Mouse (Mus musculus): ENCODE data around the gene Grm6. TPM values are rescaled to one million over a fixed set of nuclear protein-coding genes. Genes with fewer than 3 reads are reported as not detected.

Gene Grm6
- polyA plus RNA-seq, 1 experiment from 2014 or later: not detected

- 47% methylated on average over 2 of the region's 2 CpGs for WGBS
- no peak for ATAC-seq (ENCODE audit: low read depth)
- H3K4me3 ChIP-seq (ENCODE audit: low read length): no peak overlapping the region
- no peaks in the 10 kb centered on the region for H3K36me3 ChIP-seq (ENCODE audit: control insufficient read depth, insufficient read depth, low read length)
- H3K27ac ChIP-seq (ENCODE audit: low read length): no peak overlapping the region
- no peaks in the 10 kb centered on the region for H3K4me1 ChIP-seq (replicated peaks; ENCODE audit: control insufficient read depth, insufficient read depth, low read length)
- no peaks in the 10 kb centered on the region for H3K27me3 ChIP-seq (ENCODE audit: control insufficient read depth, insufficient read depth, low read depth, low read length)
- no peak overlapping the region for H3K4me2 ChIP-seq (ENCODE audit: low read depth, low read length)
- no peak overlapping the region for H3K9ac ChIP-seq (ENCODE audit: low read length)
- H3K9me3 ChIP-seq (ENCODE audit: control insufficient read depth, low read length): peaks cover 11% of the 10 kb centered on the region; the same call in 1 of the 2 replicates
Observed at GRCm38 (mm10) chr11:50892441-50892840, 42.0 kb downstream of the Grm6 start.

GRCm38 (mm10) chr11:50897359-50897758, 46.9 kb downstream of the Grm6 start:
- no peak overlapping the region for H3K4me3 ChIP-seq (ENCODE audit: low read length)
- no peaks in the 10 kb centered on the region for H3K27me3 ChIP-seq (ENCODE audit: control insufficient read depth, insufficient read depth, low read depth, low read length)
- WGBS: 67% methylated on average over 1 of the region's 1 CpGs
- no peaks in the 10 kb centered on the region for H3K4me1 ChIP-seq (replicated peaks; ENCODE audit: control insufficient read depth, insufficient read depth, low read length)
- H3K36me3 ChIP-seq (ENCODE audit: control insufficient read depth, insufficient read depth, low read length): peaks cover 33% of the 10 kb centered on the region
- ATAC-seq (ENCODE audit: low read depth): no peak
- H3K27ac ChIP-seq (ENCODE audit: low read length): no peak overlapping the region
- peaks cover 42% of the 10 kb centered on the region for H3K9me3 ChIP-seq (ENCODE audit: control insufficient read depth, low read length)
- no peak overlapping the region for H3K4me2 ChIP-seq (ENCODE audit: low read depth, low read length)
- H3K9ac ChIP-seq (ENCODE audit: low read length): no peak overlapping the region

DNA sequence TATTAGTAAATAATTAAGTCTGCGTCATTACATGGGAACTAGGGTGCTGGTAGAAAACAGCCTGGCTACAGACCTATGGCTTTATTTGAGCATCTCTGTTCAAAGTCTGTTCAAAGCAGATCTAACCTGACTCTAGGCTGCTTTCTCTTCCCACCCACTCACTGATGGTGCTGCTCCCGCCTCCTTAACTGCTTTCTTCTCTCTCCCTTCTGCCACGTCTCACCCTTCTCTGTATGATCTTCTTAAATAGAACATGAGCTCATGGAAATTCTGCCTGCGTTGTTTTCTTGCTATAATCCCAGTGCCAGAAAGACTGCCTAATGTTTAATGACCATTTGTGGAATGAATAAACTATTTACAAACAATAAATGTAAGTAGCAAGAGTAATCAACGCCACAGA, 57.7 kb downstream of the Grm6 start:
- ATAC-seq (ENCODE audit: low read depth): no peak
- no peak overlapping the region for H3K4me3 ChIP-seq (ENCODE audit: low read length)
- peaks cover 68% of the 10 kb centered on the region for H3K36me3 ChIP-seq (ENCODE audit: control insufficient read depth, insufficient read depth, low read length)
- H3K4me1 ChIP-seq (replicated peaks; ENCODE audit: control insufficient read depth, insufficient read depth, low read length): no peaks in the 10 kb centered on the region
- peaks cover 18% of the 10 kb centered on the region for H3K9me3 ChIP-seq (ENCODE audit: control insufficient read depth, low read length)
- H3K4me2 ChIP-seq (ENCODE audit: low read depth, low read length): no peak overlapping the region
- 91% methylated on average over 5 of the region's 5 CpGs for WGBS
- H3K27me3 ChIP-seq (ENCODE audit: control insufficient read depth, insufficient read depth, low read depth, low read length): no peaks in the 10 kb centered on the region
- H3K9ac ChIP-seq (ENCODE audit: low read length): no peak overlapping the region
- no peak overlapping the region for H3K27ac ChIP-seq (ENCODE audit: low read length)

GRCm38 (mm10) chr11:50913301-50913700, 62.8 kb downstream of the Grm6 start:
- no peaks in the 10 kb centered on the region for H3K27me3 ChIP-seq (ENCODE audit: control insufficient read depth, insufficient read depth, low read depth, low read length)
- no peak overlapping the region for H3K4me3 ChIP-seq (ENCODE audit: low read length)
- ATAC-seq (ENCODE audit: low read depth): no peak
- no peak overlapping the region for H3K27ac ChIP-seq (ENCODE audit: low read length)
- no peak overlapping the region for H3K9ac ChIP-seq (ENCODE audit: low read length)
- 85% methylated on average over 1 of the region's 1 CpGs for WGBS
- no peak overlapping the region for H3K4me2 ChIP-seq (ENCODE audit: low read depth, low read length)
- peaks cover 31% of the 10 kb centered on the region for H3K36me3 ChIP-seq (ENCODE audit: control insufficient read depth, insufficient read depth, low read length)
- H3K4me1 ChIP-seq (replicated peaks; ENCODE audit: control insufficient read depth, insufficient read depth, low read length): no peaks in the 10 kb centered on the region
- 0 out of 2 replicates have a peak, but pooled peaks cover 2% of the 10 kb centered on the region for H3K9me3 ChIP-seq (ENCODE audit: control insufficient read depth, low read length)

DNA sequence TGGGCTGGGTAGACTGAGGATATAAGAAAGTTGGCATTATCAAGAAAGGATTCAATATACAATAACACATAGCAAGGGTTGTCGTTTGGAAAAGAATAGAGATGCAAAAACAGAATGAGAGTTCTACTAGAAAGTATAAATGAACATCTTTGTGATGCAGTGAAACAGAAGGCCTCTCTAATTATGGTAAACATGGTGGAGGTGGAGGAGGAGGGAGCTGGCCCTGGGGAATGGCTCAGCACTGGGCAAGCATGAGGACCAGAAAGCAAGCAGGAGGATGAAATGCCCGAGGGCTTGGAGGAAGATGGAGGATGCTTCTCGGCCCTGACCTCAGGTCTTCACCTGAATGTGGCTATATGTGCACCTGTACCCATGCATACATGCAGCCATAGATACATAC, 64.0 kb downstream of the Grm6 start:
- Histone ChIP-seq H3K4me2 (ENCODE audit: low read depth, low read length) (no peak overlapping the region), H3K4me3 (ENCODE audit: low read length) (no peak overlapping the region), H3K27ac (ENCODE audit: low read length) (no peak overlapping the region), H3K4me1 (replicated peaks; ENCODE audit: control insufficient read depth, insufficient read depth, low read length) (no peaks in the 10 kb centered on the region), H3K9me3 (ENCODE audit: control insufficient read depth, low read length) (0 out of 2 replicates have a peak, but pooled peaks cover 2% of the 10 kb centered on the region), H3K27me3 (ENCODE audit: control insufficient read depth, insufficient read depth, low read depth, low read length) (no peaks in the 10 kb centered on the region), H3K9ac (ENCODE audit: low read length) (no peak overlapping the region), H3K36me3 (ENCODE audit: control insufficient read depth, insufficient read depth, low read length) (peaks cover 20% of the 10 kb centered on the region)
- WGBS: 88% methylated on average over 3 of the region's 3 CpGs
- no peak for ATAC-seq (ENCODE audit: low read depth)

Other genes starting within 250 kb of the Grm6 start
- 14.0 and 16.3 TPM in 2 replicates for gene Adamts2, start 248.6 kb upstream of the Grm6 start, polyA plus RNA-seq (2015; fragmentation: Nextera tagmentation; extraction: Ambion mirVana)
- gene Zfp354c, start 23.0 kb upstream of the Grm6 start, polyA plus RNA-seq (2015; fragmentation: Nextera tagmentation; extraction: Ambion mirVana): 19.3 and 24.7 TPM in 2 replicates
- gene Zfp879, start 9.1 kb upstream of the Grm6 start, polyA plus RNA-seq (2015; fragmentation: Nextera tagmentation; extraction: Ambion mirVana): 0.45 and 0.63 TPM in 2 replicates
- 7.3 and 8.3 TPM in 2 replicates for gene Zfp454, start 37.0 kb downstream of the Grm6 start, polyA plus RNA-seq (2015; fragmentation: Nextera tagmentation; extraction: Ambion mirVana)
- 11.1 and 11.4 TPM in 2 replicates for gene Zfp2, start 65.5 kb downstream of the Grm6 start, polyA plus RNA-seq (2015; fragmentation: Nextera tagmentation; extraction: Ambion mirVana)
- 1.9 and 2.0 TPM in 2 replicates for gene Zfp354b, start 80.9 kb downstream of the Grm6 start, polyA plus RNA-seq (2015; fragmentation: Nextera tagmentation; extraction: Ambion mirVana)
- not detected in 2 replicates for gene 4933414I15Rik, start 93.1 kb downstream of the Grm6 start, polyA plus RNA-seq (2015; fragmentation: Nextera tagmentation; extraction: Ambion mirVana)
- not detected in 2 replicates for gene Prop1, start 103.1 kb downstream of the Grm6 start, polyA plus RNA-seq (2015; fragmentation: Nextera tagmentation; extraction: Ambion mirVana)
- gene Olfr1378, start 115.8 kb downstream of the Grm6 start, polyA plus RNA-seq (2015; fragmentation: Nextera tagmentation; extraction: Ambion mirVana): not detected in 2 replicates
- gene Olfr1377, start 131.3 kb downstream of the Grm6 start, polyA plus RNA-seq (2015; fragmentation: Nextera tagmentation; extraction: Ambion mirVana): not detected in 2 replicates
- not detected in 2 replicates for gene Olfr51, start 152.9 kb downstream of the Grm6 start, polyA plus RNA-seq (2015; fragmentation: Nextera tagmentation; extraction: Ambion mirVana)
- gene Olfr54, start 163.6 kb downstream of the Grm6 start, polyA plus RNA-seq (2015; fragmentation: Nextera tagmentation; extraction: Ambion mirVana): not detected in 2 replicates
- not detected in 2 replicates for gene Olfr1375, start 197.4 kb downstream of the Grm6 start, polyA plus RNA-seq (2015; fragmentation: Nextera tagmentation; extraction: Ambion mirVana)
- 8.7 and 9.5 TPM in 2 replicates for gene Zfp354a, start 208.6 kb downstream of the Grm6 start, polyA plus RNA-seq (2015; fragmentation: Nextera tagmentation; extraction: Ambion mirVana)